Mouse (Mus musculus): ENCODE results near the gene Rfx1.
A peak's percentile ranks its signal among the peaks of the same experiment; 100 is the strongest.

Gene Rfx1

DNA sequence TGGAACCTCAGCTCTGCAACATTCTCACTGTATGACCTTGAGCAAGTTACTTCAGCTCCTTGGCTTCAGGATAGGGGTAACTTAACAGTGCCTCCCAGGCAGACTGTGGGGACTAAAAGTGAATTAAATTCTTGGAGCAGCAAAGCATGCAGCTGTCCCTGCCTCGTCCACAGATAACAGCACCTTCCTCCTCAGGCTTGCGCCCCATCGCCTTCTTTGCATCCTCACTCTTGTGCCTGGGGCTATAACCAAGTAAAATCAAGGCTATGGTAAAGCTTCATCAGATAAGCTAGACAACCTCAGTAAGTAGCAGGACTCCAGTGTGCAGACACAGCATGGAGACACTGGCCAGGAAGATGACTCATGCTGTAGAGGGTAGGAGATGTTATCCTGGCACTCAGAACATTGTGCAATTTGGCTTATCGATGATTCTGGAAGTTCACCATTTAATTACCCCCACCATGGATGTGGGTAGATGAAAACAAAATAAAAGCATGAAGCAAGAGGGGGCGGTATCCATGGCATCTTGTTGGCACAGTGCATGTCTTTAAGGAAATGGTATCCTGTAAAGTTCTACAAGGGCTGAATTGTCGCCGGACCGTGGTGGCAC is 78.1 kb downstream of the Rfx1 start:
- peak; percentile 55 for DNase-seq (ENCODE audit: low read depth, low spot score)

Measured in brain, adult 2 months (tissue).